Comparison of ENCODE assay signal across 24 mouse cellular contexts in the genomic region with DNA sequence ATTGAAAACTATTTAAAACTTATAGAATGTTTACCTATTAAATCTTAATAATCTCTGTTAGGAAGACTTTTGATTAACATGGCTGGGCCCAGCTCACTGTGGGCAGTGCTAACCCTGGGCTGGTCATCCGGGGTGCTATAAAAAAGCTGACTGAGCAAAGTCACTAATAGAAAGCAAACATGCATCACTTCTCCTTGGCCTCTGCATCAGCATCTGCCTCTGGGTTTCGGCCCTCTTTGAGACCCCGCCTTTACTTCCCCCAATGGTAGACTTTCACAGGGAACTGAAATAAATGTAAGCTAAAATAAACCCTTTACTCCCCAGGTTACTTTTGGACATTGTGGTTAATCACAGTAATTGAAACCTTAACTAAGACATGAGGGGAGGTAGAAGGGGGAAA.
DNase-seq lines count a peak whose midpoint lies in the region; ATAC-seq and TF ChIP-seq lines count a peak whose summit lies in the region.
"Had no signal": no experiment of that assay in that cellular context is flagged by ENCODE, and none has a peak within 500 bp of the region (broad histone marks: within the 10 kb centered on the region; RNA-seq: fewer than 3 reads in every experiment).

No protein-coding gene starts in this region.

- H3K9me3 ChIP-seq in CH12.LX (replicated peaks; ENCODE audit: low read length): no peaks in the 10 kb centered on the region
- H3K9me3 ChIP-seq: G1E had no signal

- H3K4me2 ChIP-seq in CH12.LX (ENCODE audit: insufficient read depth, low read depth, poor library complexity, severe bottlenecking): no peak overlapping the region

- TF ChIP-seq POLR2A in CH12.LX (IDR thresholded peaks at IDR 0.05; ENCODE audit: low read depth, low read length): no peak

- no peaks in the 10 kb centered on the region for H3K36me3 ChIP-seq in CH12.LX (replicated peaks in 1 of 2; ENCODE audit: control insufficient read depth in 1 of 2, insufficient read depth in 1 of 2, low read length in 1 of 2)
- H3K36me3 ChIP-seq: G1E had no signal

- DNase-seq in A20 (ENCODE audit: low read depth, low spot score) (peak; percentile 5), CH12.LX (ENCODE audit: extremely low read depth) (peak; percentile 11)
- DNase-seq in kidney, postnatal 25 days: no peak
- no peak for DNase-seq in adrenal gland, postnatal 25 days
- no peak for DNase-seq in T-cell, adult 2 months (ENCODE audit: low spot score)
- DNase-seq in right cerebral cortex, postnatal 25 days: no peak
- DNase-seq: adrenal gland, adult 2 months; adrenal gland, adult 8-10 months; adrenal gland, postnatal 10 days; adrenal gland, postnatal 14 days; adrenal gland, postnatal 36 days; B cell, adult 2 months; cerebellum, adult 11 months; cerebellum, adult 11-12 months; cerebellum, adult 18-20 months; cerebellum, adult 2 months; cerebellum, adult 8-10 months; cerebellum, adult 9-10 months had no signal

- H3K9ac ChIP-seq in CH12.LX (ENCODE audit: insufficient read depth, low read depth): no peak overlapping the region

- no peak for TF ChIP-seq CTCF in CH12.LX (conservative IDR thresholded peaks at IDR 0.05 in 1 of 2, IDR thresholded peaks at IDR 0.05 in 1 of 2; ENCODE audit: low read depth in 2 of 2, low read length in 2 of 2)

- TF ChIP-seq RAD21 in CH12.LX (IDR thresholded peaks at IDR 0.05; ENCODE audit: low read depth, low read length): no peak

- H3K4me1 ChIP-seq in CH12.LX (ENCODE audit: control insufficient read depth in 1 of 2, insufficient read depth in 2 of 2): no peaks in the 10 kb centered on the region; a peak in 1 of 4 replicates

- in situ Hi-C loops in CH12.LX (cut with MboI; ENCODE audit: low pct_ligation_motif_present, low pct_unique_long_range_greater_than_20kb, low sequenced_read_pairs): no loop called here

- no peak overlapping the region for H3K4me3 ChIP-seq in CH12.LX (replicated peaks in 1 of 3; ENCODE audit: low read depth in 2 of 3, low read length in 2 of 3, poor library complexity in 1 of 3)

- dilution Hi-C loops in CH12.LX (cut with MboI; ENCODE audit: extremely low pct_ligation_motif_present, extremely low pct_unique_long_range_greater_than_20kb, low sequenced_read_pairs): no loop called here

- peak; percentile 56; the same call in 1 of the 2 replicates for ATAC-seq in common myeloid progenitor, adult 5-6 weeks (replicated peaks; ENCODE audit: low read depth, poor library complexity, severe bottlenecking)
- peak; percentile 81 for ATAC-seq in megakaryocyte, adult 5-6 weeks (ENCODE audit: poor library complexity, severe bottlenecking)
- ATAC-seq: activated CD4-positive, CD25-positive, alpha-beta regulatory T cell, adult 4 months; CD4-positive, CD25-positive, alpha-beta regulatory T cell, adult 4 months; Patski had no signal

- no peak overlapping the region for H3K27ac ChIP-seq in CH12.LX (ENCODE audit: insufficient read depth, low read depth)

- no peaks in the 10 kb centered on the region for H3K27me3 ChIP-seq in CH12.LX (replicated peaks)
- H3K27me3 ChIP-seq: Patski had no signal

- TF ChIP-seq EP300 in CH12.LX (IDR thresholded peaks at IDR 0.05; ENCODE audit: low read length): no peak

- no peaks in the 10 kb centered on the region for H3K79me2 ChIP-seq in CH12.LX (replicated peaks; ENCODE audit: control insufficient read depth, extremely low read depth, insufficient read depth, poor library complexity, severe bottlenecking)

TF ChIP-seq in CH12.LX, 34 proteins besides CTCF, POLR2A, EP300 and RAD21:
- TF ChIP-seq ETS1 (conservative IDR thresholded peaks at IDR 0.05; ENCODE audit: low read depth, low read length) (no peak), MAFK (IDR thresholded peaks at IDR 0.05; ENCODE audit: insufficient replicate concordance, low read length) (0 out of 2 replicates have a peak, but pooled peaks have one; percentile 34)

Comparison
In these comparisons a context has a peak if more than half of its experiments do, and no peak if none do; other contexts are left out.
1. DNase-seq: peak in A20 (single experiment) and CH12.LX (single experiment); none in kidney, postnatal 25 days (0 of 2), adrenal gland, postnatal 25 days (single experiment), T-cell, adult 2 months (single experiment) and right cerebral cortex, postnatal 25 days (single experiment).